Mouse (Mus musculus) midbrain, embryonic 14.5 days (tissue): Measurements from ENCODE around the gene Inpp4b. TPM values are rescaled to one million over a fixed set of nuclear protein-coding genes. Genes with fewer than 3 reads are reported as not detected.

Source experiments
- ATAC-seq: fragments of 200-750 bp; cut with Nextera tagmentation; 2 replicates; pipeline ENCODE4 v1.8.0; 2017; ENCODE audit warnings: moderate number of reproducible peaks, moderate library complexity; ENCODE audit not compliant: low FRiP score, low TSS enrichment
- DNase-seq: peaks from one replicate; pipeline ENCODE4 v3.0.0-alpha.2; 2015
- H3K27ac ChIP-seq: fragments of 300-500 bp; sonication (generic); replicated peaks from 2 replicates; pipeline ENCODE4 v1.5.1; 2014; ENCODE audit warnings: mild to moderate bottlenecking, low read depth, low read length, moderate library complexity
- H3K27me3 ChIP-seq: fragments of 300-500 bp; sonication (generic); 2 replicates; pipeline ENCODE4 v1.6.1; 2014; ENCODE audit warnings: low read length, control low read depth, mixed read lengths; ENCODE audit not compliant: control insufficient read depth, insufficient read depth
- H3K36me3 ChIP-seq: fragments of 300-500 bp; sonication (generic); 2 replicates; pipeline ENCODE4 v1.6.1; 2014; ENCODE audit warnings: low read length, control low read depth; ENCODE audit not compliant: control insufficient read depth, insufficient read depth
- H3K4me1 ChIP-seq: fragments of 300-500 bp; sonication (generic); 2 replicates; pipeline ENCODE4 v1.6.1; 2014; ENCODE audit warnings: mild to moderate bottlenecking, antibody characterized with exemption, low read length, control low read depth; ENCODE audit not compliant: control insufficient read depth, insufficient read depth
- H3K4me2 ChIP-seq: fragments of 300-500 bp; sonication (generic); 2 replicates; pipeline ENCODE4 v1.6.1; 2014; ENCODE audit warnings: mild to moderate bottlenecking, low read length, moderate library complexity
- H3K4me3 ChIP-seq: fragments of 300-500 bp; sonication (generic); replicated peaks from 2 replicates; pipeline ENCODE4 v1.5.1; 2014; ENCODE audit warnings: low read depth, low read length
- H3K9ac ChIP-seq: fragments of 300-500 bp; sonication (generic); replicated peaks from 2 replicates; pipeline ENCODE4 v1.6.1; 2014; ENCODE audit warnings: mild to moderate bottlenecking, low read length, moderate library complexity
- H3K9me3 ChIP-seq: fragments of 300-500 bp; sonication (generic); 2 replicates; pipeline ENCODE4 v1.6.1; 2016; ENCODE audit warnings: low read length, control low read depth, mixed read lengths; ENCODE audit not compliant: control insufficient read depth
- WGBS: fragments of 180-500 bp; shearing (Covaris S2); extraction: QIAGEN DNeasy Blood & Tissue Kit; methylation state at CpG from one replicate; pipeline ENCODE4 v1.1.7; 2014; 5-methylcytosine and 5-hydroxymethylcytosine counted together
- polyA plus RNA-seq: library from polyadenylated mRNA; unstranded; fragments of >200 nt; fragmentation: Nextera tagmentation; extraction: Ambion mirVana; gene quantifications from 2 replicates; pipeline ENCODE4 v1.2.1, GENCODE M21; 2014

Gene Inpp4b
- polyA plus RNA-seq, 1 experiment from 2014 or later, result 8.1 TPM

GRCm38 (mm10) chr8:81575268-81575917, 233.0 kb downstream of the Inpp4b start:
- ATAC-seq (no peak), DNase-seq (no peak)
- Histone ChIP-seq H3K4me3 (no peak overlapping the region), H3K9me3 (no peaks in the 10 kb centered on the region), H3K27ac (no peak overlapping the region), H3K9ac (no peak overlapping the region), H3K36me3 (no peaks in the 10 kb centered on the region), H3K4me1 (no peaks in the 10 kb centered on the region), H3K4me2 (no peak overlapping the region), H3K27me3 (no peaks in the 10 kb centered on the region)
- 90% methylated on average over 3 of the region's 3 CpGs for WGBS

DNA sequence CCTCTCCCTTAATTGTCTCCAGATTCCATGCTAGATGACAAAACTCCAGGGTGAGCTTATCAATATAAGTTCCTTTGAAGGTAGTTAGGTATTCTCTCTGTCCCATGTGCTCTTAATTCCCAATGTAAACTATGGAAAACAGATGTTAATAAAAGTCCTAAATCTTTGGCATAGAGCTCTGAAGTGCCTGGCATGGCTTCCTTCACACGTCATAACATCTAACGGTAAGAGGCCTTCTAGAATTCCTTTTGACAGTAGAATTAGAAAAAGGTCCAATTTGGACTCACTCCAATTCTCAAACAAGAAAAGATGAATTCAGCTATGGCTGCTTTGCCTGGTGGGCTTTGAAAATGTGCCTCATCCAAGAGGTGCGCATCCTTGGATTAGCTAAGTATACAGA, 236.6 kb downstream of the Inpp4b start:
- Histone ChIP-seq H3K27me3 (no peaks in the 10 kb centered on the region), H3K9ac (no peak overlapping the region), H3K4me3 (no peak overlapping the region), H3K4me2 (no peak overlapping the region), H3K36me3 (no peaks in the 10 kb centered on the region), H3K9me3 (no peaks in the 10 kb centered on the region), H3K27ac (no peak overlapping the region), H3K4me1 (no peaks in the 10 kb centered on the region)
- DNase-seq (no peak), ATAC-seq (no peak)
- WGBS, result 79% methylated on average over 3 of the region's 3 CpGs

DNA sequence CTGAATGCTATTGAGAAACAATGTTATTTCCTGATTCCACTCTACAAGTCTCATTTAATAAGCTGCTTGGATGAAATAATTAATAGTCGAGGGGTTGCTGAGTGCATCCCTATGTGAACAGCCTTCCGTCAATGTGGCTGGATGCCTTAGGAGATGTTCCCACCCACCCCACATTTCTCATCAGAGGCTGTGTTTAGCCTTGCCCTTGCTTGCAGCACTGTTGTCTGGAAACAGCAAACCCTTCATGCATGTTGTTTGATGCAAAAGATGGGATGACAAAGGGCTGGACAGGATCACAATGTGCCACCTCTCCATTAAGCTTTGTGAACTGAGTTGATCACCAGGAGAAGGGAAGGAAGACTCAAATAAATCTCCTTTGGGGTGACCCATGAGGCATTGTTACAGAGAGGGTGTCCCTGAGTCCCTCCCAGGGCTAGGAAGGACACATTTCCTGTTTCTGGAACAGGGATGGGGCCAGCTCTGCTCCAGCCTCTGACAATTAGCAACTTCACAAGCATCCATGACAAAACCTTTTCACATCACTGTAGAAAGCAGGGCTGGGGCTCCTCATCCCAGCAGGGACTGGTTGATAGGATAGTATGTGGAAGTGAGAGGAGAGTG, 239.6 kb downstream of the Inpp4b start:
- Histone ChIP-seq H3K4me1 (no peaks in the 10 kb centered on the region), H3K27me3 (no peaks in the 10 kb centered on the region), H3K4me3 (no peak overlapping the region), H3K9ac (no peak overlapping the region), H3K9me3 (no peaks in the 10 kb centered on the region), H3K27ac (no peak overlapping the region), H3K36me3 (no peaks in the 10 kb centered on the region), H3K4me2 (no peak overlapping the region)
- ATAC-seq (no peak), DNase-seq (no peak)
- WGBS, result 80% methylated on average over 2 of the region's 2 CpGs

GRCm38 (mm10) chr8:81582906-81583305, 240.6 kb downstream of the Inpp4b start:
- H3K27ac ChIP-seq, result no peak overlapping the region
- ATAC-seq (no peak), DNase-seq (no peak)
- H3K4me2 ChIP-seq, result no peak overlapping the region
- no peaks in the 10 kb centered on the region for H3K4me1 ChIP-seq
- no peak overlapping the region for H3K9ac ChIP-seq
- H3K4me3 ChIP-seq, result no peak overlapping the region
- H3K9me3 ChIP-seq, result no peaks in the 10 kb centered on the region
- H3K27me3 ChIP-seq, result no peaks in the 10 kb centered on the region
- H3K36me3 ChIP-seq, result no peaks in the 10 kb centered on the region
- 66% methylated on average over 1 of the region's 1 CpGs for WGBS

DNA sequence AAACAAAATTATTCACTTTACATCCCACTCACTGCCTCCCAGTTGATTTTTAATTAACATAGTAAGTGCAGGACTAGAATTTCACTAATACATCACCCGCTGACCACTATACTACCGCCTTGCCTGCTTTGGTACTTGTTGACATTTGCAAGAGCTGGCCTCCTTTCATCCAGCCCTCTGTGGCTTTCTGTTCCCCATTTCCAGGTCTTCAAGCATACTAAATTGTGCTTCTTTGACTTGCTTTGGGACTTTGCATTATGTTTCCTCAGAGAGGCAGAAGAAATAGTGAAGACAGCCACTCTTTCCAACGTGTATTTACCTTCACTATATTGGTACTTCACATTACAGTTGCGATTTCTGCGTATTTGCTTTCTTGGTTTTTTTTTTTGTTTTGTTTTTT, 244.4 kb downstream of the Inpp4b start:
- ATAC-seq (no peak), DNase-seq (no peak)
- H3K4me2 ChIP-seq, result no peak overlapping the region
- H3K27ac ChIP-seq, result no peak overlapping the region
- H3K9ac ChIP-seq, result no peak overlapping the region
- WGBS, result 92% methylated on average over 5 of the region's 5 CpGs
- H3K9me3 ChIP-seq, result no peaks in the 10 kb centered on the region
- no peaks in the 10 kb centered on the region for H3K36me3 ChIP-seq
- H3K4me1 ChIP-seq, result no peaks in the 10 kb centered on the region
- H3K4me3 ChIP-seq, result no peak overlapping the region
- H3K27me3 ChIP-seq, result no peaks in the 10 kb centered on the region

GRCm38 (mm10) chr8:81594134-81594714, 251.9 kb downstream of the Inpp4b start:
- H3K4me2 ChIP-seq, result no peak overlapping the region
- no peaks in the 10 kb centered on the region for H3K36me3 ChIP-seq
- no peaks in the 10 kb centered on the region for H3K4me1 ChIP-seq
- no peak overlapping the region for H3K9ac ChIP-seq
- ATAC-seq (no peak), DNase-seq (no peak)
- H3K27me3 ChIP-seq, result no peaks in the 10 kb centered on the region
- H3K4me3 ChIP-seq, result no peak overlapping the region
- H3K27ac ChIP-seq, result no peak overlapping the region
- 87% methylated on average over 3 of the region's 3 CpGs for WGBS
- no peaks in the 10 kb centered on the region for H3K9me3 ChIP-seq

DNA sequence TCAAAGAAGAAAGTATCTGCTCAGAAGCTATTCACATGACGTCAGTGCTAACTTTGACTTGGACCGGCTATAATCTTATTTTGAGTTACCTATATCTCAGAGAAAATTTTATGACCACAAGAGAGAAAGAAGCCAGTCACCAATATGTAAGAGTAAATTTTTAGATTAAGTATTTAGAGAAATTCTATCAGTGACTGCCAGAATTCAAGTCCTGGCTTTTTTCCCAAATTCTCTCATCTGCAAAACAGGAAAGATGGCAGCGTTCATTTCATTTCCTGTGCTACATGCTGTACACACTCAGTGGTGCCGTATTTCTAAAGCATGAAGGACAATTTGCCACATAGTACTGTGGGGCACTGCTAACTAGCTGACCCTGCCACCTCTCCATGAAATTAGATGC, 256.9 kb downstream of the Inpp4b start:
- H3K4me2 ChIP-seq, result no peak overlapping the region
- 88% methylated on average over 4 of the region's 4 CpGs for WGBS
- H3K9me3 ChIP-seq, result no peaks in the 10 kb centered on the region
- H3K27me3 ChIP-seq, result no peaks in the 10 kb centered on the region
- ATAC-seq, result no peak
- H3K4me3 ChIP-seq, result no peak overlapping the region
- no peaks in the 10 kb centered on the region for H3K36me3 ChIP-seq
- H3K4me1 ChIP-seq, result no peaks in the 10 kb centered on the region
- DNase-seq, result no peak
- no peak overlapping the region for H3K27ac ChIP-seq
- H3K9ac ChIP-seq, result no peak overlapping the region

DNA sequence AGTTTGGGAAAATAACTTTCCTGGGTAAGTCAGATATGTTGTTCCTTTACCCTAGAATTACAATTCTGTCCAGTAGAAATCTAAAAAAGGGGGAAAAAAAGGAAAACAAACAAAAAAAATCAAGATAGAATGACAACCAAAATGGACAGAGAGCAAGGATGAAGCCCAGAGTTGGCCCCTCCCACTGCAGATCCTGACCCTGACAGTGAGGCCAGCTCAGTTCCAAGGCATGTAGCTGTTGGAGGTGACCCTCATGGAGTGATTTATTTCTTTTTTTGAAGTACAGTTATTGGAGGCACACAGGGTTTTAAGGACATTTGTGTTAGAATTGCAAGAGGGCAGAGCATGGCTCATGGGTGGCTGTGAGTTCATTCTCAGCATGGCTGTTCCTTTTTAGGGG, 258.8 kb downstream of the Inpp4b start:
- Histone ChIP-seq H3K9me3 (no peaks in the 10 kb centered on the region), H3K27ac (no peak overlapping the region), H3K36me3 (no peaks in the 10 kb centered on the region), H3K4me3 (no peak overlapping the region), H3K4me2 (no peak overlapping the region), H3K4me1 (no peaks in the 10 kb centered on the region), H3K9ac (no peak overlapping the region), H3K27me3 (no peaks in the 10 kb centered on the region)
- no peak for DNase-seq
- ATAC-seq, result no peak

GRCm38 (mm10) chr8:81608082-81608481, 265.7 kb downstream of the Inpp4b start:
- no peaks in the 10 kb centered on the region for H3K4me1 ChIP-seq
- no peak overlapping the region for H3K4me3 ChIP-seq
- 88% methylated on average over 1 of the region's 1 CpGs for WGBS
- no peaks in the 10 kb centered on the region for H3K27me3 ChIP-seq
- H3K9ac ChIP-seq, result no peak overlapping the region
- no peak for ATAC-seq
- no peak overlapping the region for H3K27ac ChIP-seq
- DNase-seq, result no peak
- no peaks in the 10 kb centered on the region for H3K9me3 ChIP-seq
- H3K36me3 ChIP-seq, result no peaks in the 10 kb centered on the region
- H3K4me2 ChIP-seq, result no peak overlapping the region
